Mouse (Mus musculus): ENCODE measurements around the gene Flnb. TPM values are rescaled to one million over a fixed set of nuclear protein-coding genes. Genes with fewer than 3 reads are reported as not detected.

The Flnb gene
- polyA plus RNA-seq, 1 experiment from 2014 or later = 14.4 TPM

DNA sequence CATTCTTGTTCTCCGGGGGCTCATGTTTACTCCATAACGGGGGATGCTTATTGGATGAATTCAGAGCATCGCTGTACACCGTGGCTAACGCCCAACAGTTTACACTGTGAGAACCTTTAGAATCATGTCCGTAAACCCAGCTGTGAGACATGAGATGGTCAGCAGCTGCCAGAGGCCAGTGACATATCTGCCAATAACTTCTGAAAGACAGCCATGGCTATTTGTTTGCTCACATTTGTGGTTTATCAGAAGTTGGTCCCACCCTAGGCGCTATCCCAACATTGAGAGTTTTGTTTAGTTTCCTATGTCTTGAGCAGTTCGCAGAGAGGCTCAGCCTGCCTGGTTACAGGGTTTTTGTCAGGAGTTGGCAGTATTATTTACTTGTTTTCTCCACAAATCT is 3.6 kb downstream of the Flnb start:
- Histone ChIP-seq H3K36me3 (ENCODE audit: control insufficient read depth, insufficient read depth, low read length) (no peaks in the 10 kb centered on the region), H3K27ac (ENCODE audit: low read depth, low read length) (no peak overlapping the region), H3K27me3 (ENCODE audit: control insufficient read depth, insufficient read depth, low read length) (no peaks in the 10 kb centered on the region), H3K4me2 (ENCODE audit: low read depth) (no peak overlapping the region), H3K4me3 (ENCODE audit: low read depth, low read length) (no peak overlapping the region), H3K9me3 (ENCODE audit: control insufficient read depth, low read length) (no peaks in the 10 kb centered on the region), H3K9ac (ENCODE audit: low read length) (no peak overlapping the region), H3K4me1 (ENCODE audit: control insufficient read depth, insufficient read depth, low read length) (peaks cover 19% of the 10 kb centered on the region)
- no peak for ATAC-seq (ENCODE audit: insufficient read depth, low FRiP score, low TSS enrichment)
- WGBS = 72% methylated on average over 8 of the region's 8 CpGs
- DNase-seq (ENCODE audit: low spot score) = no peak

DNA sequence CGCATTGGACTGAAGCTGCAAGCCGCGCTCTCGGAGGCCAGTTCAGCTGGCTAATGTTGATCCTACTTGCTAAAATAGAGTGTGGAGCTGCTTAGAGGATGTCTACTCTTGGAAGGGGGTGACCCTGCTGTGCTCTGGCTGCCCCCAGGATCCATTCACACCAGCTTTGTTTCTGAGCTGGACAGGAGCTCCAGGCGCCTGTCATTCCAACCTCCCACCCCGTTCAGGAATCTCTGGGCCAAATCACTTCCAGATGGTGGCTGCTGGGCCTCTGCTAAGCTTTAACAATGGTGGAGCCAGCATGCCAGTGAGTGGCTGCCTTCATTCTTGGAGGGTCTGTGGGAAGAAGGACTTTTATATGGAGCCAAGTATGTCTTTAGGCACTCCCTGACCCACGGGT is 4.9 kb downstream of the Flnb start:
- peak; percentile 59 for DNase-seq (ENCODE audit: low spot score)
- WGBS = 39% methylated on average over 7 of the region's 7 CpGs
- peaks cover 19% of the 10 kb centered on the region for H3K4me1 ChIP-seq (ENCODE audit: control insufficient read depth, insufficient read depth, low read length)
- H3K9ac ChIP-seq (ENCODE audit: low read length) = no peak overlapping the region
- no peaks in the 10 kb centered on the region for H3K9me3 ChIP-seq (ENCODE audit: control insufficient read depth, low read length)
- H3K4me2 ChIP-seq (ENCODE audit: low read depth) = no peak overlapping the region
- H3K4me3 ChIP-seq (ENCODE audit: low read depth, low read length) = no peak overlapping the region
- no peaks in the 10 kb centered on the region for H3K27me3 ChIP-seq (ENCODE audit: control insufficient read depth, insufficient read depth, low read length)
- ATAC-seq (ENCODE audit: insufficient read depth, low FRiP score, low TSS enrichment) = no peak
- no peaks in the 10 kb centered on the region for H3K36me3 ChIP-seq (ENCODE audit: control insufficient read depth, insufficient read depth, low read length)
- H3K27ac ChIP-seq (ENCODE audit: low read depth, low read length) = 0 out of 2 replicates have a peak overlapping the region, but pooled peaks have one; percentile 29

DNA sequence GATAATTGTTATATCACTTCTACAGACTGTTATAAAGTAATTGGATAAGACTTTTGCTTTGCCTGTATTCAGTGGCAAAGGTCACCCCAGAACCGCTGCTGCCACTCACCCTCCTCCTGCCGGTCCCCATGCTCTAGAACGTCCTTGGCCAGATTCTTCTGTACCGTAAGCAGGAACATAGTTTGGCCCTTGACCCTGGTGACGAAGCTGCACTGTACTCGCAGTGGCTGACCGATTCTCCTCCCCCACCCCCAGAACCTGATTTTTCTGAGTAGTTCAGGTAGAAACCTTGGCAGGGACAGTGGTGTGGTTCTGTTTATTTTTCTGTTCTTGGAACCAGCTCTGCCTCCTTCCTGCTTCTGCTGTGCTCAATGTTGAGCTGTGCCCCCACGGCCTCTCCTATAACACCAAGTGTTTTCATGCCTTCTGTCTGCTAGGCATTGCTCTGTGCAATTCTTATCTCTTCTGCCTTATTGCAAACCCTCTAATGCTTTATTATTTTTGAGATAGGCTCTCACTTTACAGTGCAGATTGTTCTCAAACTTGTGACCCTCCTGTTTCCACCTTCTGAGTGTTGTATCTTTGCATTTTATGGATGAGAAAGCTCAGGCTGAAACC is 7.0 kb downstream of the Flnb start:
- Histone ChIP-seq H3K4me2 (ENCODE audit: low read depth) (no peak overlapping the region), H3K36me3 (ENCODE audit: control insufficient read depth, insufficient read depth, low read length) (no peaks in the 10 kb centered on the region), H3K9ac (ENCODE audit: low read length) (no peak overlapping the region), H3K27me3 (ENCODE audit: control insufficient read depth, insufficient read depth, low read length) (no peaks in the 10 kb centered on the region), H3K9me3 (ENCODE audit: control insufficient read depth, low read length) (no peaks in the 10 kb centered on the region), H3K27ac (ENCODE audit: low read depth, low read length) (no peak overlapping the region), H3K4me1 (ENCODE audit: control insufficient read depth, insufficient read depth, low read length) (peaks cover 15% of the 10 kb centered on the region), H3K4me3 (ENCODE audit: low read depth, low read length) (no peak overlapping the region)
- DNase-seq (ENCODE audit: low spot score) (no peak), ATAC-seq (ENCODE audit: insufficient read depth, low FRiP score, low TSS enrichment) (no peak)
- 75% methylated on average over 8 of the region's 8 CpGs for WGBS

DNA sequence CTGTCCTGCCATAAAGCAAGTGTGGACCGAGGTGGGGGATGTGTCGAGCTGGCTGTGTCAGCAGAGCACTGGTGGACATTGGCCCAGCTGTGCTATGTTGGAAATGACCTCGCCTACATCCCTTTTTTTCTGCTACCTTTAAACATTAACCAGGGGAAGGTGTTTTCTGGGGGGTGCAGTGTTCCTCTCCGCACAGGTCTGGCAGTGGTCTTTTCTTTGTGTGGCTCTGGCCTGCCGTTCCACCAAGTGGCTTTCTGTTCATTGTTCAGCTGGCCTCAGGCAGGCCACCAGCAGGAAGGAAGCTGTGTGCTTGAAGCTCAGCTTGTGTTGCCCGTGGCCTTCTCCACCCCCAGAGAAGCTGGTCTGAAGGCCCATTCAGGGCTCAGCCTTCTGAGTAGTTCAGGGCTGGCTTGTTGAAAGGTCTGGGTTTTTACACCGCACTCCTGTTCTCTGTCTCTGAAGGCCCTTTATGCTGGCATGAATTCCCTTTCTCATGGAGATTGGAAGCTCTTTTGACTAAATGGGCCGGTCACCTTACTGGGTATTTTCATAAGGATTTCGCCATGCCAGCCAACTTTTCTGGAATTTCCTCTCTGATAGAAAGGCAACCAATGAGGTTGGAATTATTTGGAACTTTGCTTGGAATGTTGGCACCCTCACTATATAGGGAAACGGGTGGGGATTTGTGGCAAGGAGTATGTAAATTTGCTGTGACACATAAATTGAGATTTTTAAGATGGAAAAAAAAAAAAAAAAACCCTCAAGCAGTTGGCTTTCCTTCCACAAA is 8.6 kb downstream of the Flnb start:
- peak overlapping the region; percentile 37; the same call in 1 of the 2 replicates for H3K9ac ChIP-seq (ENCODE audit: low read length)
- peak; percentile 39; the same call in 1 of the 2 replicates for ATAC-seq (ENCODE audit: insufficient read depth, low FRiP score, low TSS enrichment)
- WGBS = 36% methylated on average over 10 of the region's 10 CpGs
- H3K9me3 ChIP-seq (ENCODE audit: control insufficient read depth, low read length) = no peaks in the 10 kb centered on the region
- H3K27me3 ChIP-seq (ENCODE audit: control insufficient read depth, insufficient read depth, low read length) = no peaks in the 10 kb centered on the region
- no peak overlapping the region for H3K4me2 ChIP-seq (ENCODE audit: low read depth)
- H3K36me3 ChIP-seq (ENCODE audit: control insufficient read depth, insufficient read depth, low read length) = no peaks in the 10 kb centered on the region
- no peak overlapping the region for H3K4me3 ChIP-seq (ENCODE audit: low read depth, low read length)
- peak overlapping the region; percentile 60; the same call in 1 of the 2 replicates for H3K27ac ChIP-seq (ENCODE audit: low read depth, low read length)
- H3K4me1 ChIP-seq (ENCODE audit: control insufficient read depth, insufficient read depth, low read length) = peaks cover 10% of the 10 kb centered on the region
- peak; percentile 41 for DNase-seq (ENCODE audit: low spot score)

DNA sequence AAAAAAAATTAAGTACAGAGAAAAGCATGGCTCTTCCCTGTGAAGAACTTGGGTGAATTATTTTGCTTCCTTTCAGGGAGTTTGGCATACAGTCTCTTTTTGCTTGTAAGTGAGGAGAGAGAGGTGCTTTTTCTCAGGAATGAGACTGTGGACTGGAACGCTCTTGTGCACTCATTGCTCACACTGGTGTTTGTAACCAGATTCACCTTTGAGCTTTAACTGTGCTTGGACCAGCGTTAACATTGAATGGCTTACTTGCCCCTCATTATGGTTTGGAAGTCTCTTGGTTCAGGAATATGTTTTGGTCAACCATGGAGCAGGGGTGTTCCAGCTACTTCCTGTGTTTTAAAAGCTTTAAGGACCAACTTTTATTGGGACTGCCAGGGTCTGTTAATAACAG is 11.4 kb downstream of the Flnb start:
- Histone ChIP-seq H3K27ac (ENCODE audit: low read depth, low read length) (no peak overlapping the region), H3K4me1 (ENCODE audit: control insufficient read depth, insufficient read depth, low read length) (peaks cover 13% of the 10 kb centered on the region), H3K9me3 (ENCODE audit: control insufficient read depth, low read length) (no peaks in the 10 kb centered on the region), H3K4me2 (ENCODE audit: low read depth) (no peak overlapping the region), H3K36me3 (ENCODE audit: control insufficient read depth, insufficient read depth, low read length) (no peaks in the 10 kb centered on the region), H3K27me3 (ENCODE audit: control insufficient read depth, insufficient read depth, low read length) (no peaks in the 10 kb centered on the region), H3K4me3 (ENCODE audit: low read depth, low read length) (no peak overlapping the region), H3K9ac (ENCODE audit: low read length) (no peak overlapping the region)
- 77% methylated on average over 2 of the region's 2 CpGs for WGBS
- DNase-seq (ENCODE audit: low spot score) (no peak), ATAC-seq (ENCODE audit: insufficient read depth, low FRiP score, low TSS enrichment) (no peak)

DNA sequence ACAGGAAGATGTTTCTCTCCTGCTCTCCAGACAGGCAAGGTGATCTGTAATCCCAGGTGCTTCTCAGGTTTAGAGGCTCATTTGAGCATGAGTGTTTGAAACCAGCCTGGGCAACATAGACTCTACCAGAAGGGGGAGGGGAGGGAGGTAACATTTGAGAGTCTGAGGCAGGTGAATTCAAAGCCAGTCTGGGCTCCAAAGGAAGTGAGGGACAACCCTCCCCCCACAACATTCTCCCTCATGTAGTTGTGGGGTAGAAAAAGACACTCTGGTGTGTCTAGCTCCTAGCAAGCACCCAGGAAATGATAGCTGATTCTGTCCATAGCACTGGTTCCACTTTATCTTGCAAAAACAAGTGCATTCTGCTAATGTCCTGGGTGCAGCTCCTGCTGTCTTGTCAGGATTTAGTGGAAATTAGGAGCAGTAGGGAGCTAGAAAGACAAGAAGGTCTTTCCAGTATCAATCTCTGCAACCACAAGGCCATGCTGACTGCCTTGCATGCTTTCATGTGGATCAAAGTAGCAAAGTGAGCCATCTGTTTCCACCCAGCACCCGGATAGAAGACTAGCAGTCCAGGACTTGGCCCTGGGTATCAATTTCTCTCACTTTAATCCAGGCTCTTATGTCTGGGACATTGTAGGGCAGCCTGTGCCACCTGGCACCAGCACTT is 14.1 kb downstream of the Flnb start:
- H3K4me3 ChIP-seq (ENCODE audit: low read depth, low read length) = no peak overlapping the region
- H3K9me3 ChIP-seq (ENCODE audit: control insufficient read depth, low read length) = no peaks in the 10 kb centered on the region
- no peak for DNase-seq (ENCODE audit: low spot score)
- peaks cover 6% of the 10 kb centered on the region; the same call in 1 of the 2 replicates for H3K4me1 ChIP-seq (ENCODE audit: control insufficient read depth, insufficient read depth, low read length)
- H3K4me2 ChIP-seq (ENCODE audit: low read depth) = no peak overlapping the region
- no peak overlapping the region for H3K27ac ChIP-seq (ENCODE audit: low read depth, low read length)
- H3K9ac ChIP-seq (ENCODE audit: low read length) = no peak overlapping the region
- WGBS = 56% methylated on average over 1 of the region's 1 CpGs
- no peaks in the 10 kb centered on the region for H3K27me3 ChIP-seq (ENCODE audit: control insufficient read depth, insufficient read depth, low read length)
- no peak for ATAC-seq (ENCODE audit: insufficient read depth, low FRiP score, low TSS enrichment)
- no peaks in the 10 kb centered on the region for H3K36me3 ChIP-seq (ENCODE audit: control insufficient read depth, insufficient read depth, low read length)

DNA sequence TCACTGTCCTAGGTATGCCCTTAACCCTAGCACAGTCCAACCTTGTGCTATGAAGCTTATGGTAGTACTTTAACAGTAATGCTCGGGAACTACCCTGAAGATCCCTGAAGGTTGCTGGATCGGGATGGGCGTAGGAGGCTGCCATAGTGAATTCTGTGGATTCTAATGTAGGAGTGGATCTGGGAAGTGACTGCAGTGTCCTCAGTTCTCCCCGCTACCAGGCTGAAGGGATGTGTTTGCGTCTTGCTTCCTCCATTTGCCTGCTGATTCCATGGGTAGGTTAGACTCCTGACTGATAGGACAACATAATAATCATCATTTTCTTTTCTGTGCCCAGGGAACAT is 14.7 kb downstream of the Flnb start:
- Histone ChIP-seq H3K9me3 (ENCODE audit: control insufficient read depth, low read length) (no peaks in the 10 kb centered on the region), H3K9ac (ENCODE audit: low read length) (no peak overlapping the region), H3K27ac (ENCODE audit: low read depth, low read length) (no peak overlapping the region), H3K4me3 (ENCODE audit: low read depth, low read length) (no peak overlapping the region), H3K4me2 (ENCODE audit: low read depth) (no peak overlapping the region), H3K4me1 (ENCODE audit: control insufficient read depth, insufficient read depth, low read length) (peaks cover 6% of the 10 kb centered on the region; the same call in 1 of the 2 replicates), H3K36me3 (ENCODE audit: control insufficient read depth, insufficient read depth, low read length) (no peaks in the 10 kb centered on the region), H3K27me3 (ENCODE audit: control insufficient read depth, insufficient read depth, low read length) (no peaks in the 10 kb centered on the region)
- DNase-seq (ENCODE audit: low spot score) (no peak), ATAC-seq (ENCODE audit: insufficient read depth, low FRiP score, low TSS enrichment) (no peak)
- 95% methylated on average over 5 of the region's 5 CpGs for WGBS

DNA sequence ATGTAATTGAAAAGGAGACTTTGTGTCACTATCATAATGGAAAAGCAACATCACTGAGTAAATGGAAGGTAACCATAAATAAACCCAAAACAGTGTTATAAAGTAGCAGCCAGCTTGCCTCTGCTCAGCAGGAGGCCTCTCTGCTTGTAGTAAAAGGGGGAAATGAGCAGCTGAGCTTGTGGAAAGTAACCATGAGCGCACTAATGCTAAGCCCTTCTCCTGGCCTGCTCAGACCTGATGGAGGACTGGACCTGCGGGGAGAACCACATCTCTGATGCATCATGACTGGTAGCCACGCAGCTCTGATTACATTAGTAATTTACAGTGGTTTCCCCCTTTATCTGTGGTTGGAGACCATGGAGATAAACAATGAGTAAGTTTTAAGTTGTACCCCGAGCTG is 15.7 kb downstream of the Flnb start:
- 51% methylated on average over 4 of the region's 4 CpGs for WGBS
- no peaks in the 10 kb centered on the region for H3K27me3 ChIP-seq (ENCODE audit: control insufficient read depth, insufficient read depth, low read length)
- H3K4me2 ChIP-seq (ENCODE audit: low read depth) = no peak overlapping the region
- H3K4me3 ChIP-seq (ENCODE audit: low read depth, low read length) = no peak overlapping the region
- no peak for DNase-seq (ENCODE audit: low spot score)
- no peaks in the 10 kb centered on the region for H3K9me3 ChIP-seq (ENCODE audit: control insufficient read depth, low read length)
- no peaks in the 10 kb centered on the region; the same call in 1 of the 2 replicates for H3K36me3 ChIP-seq (ENCODE audit: control insufficient read depth, insufficient read depth, low read length)
- H3K9ac ChIP-seq (ENCODE audit: low read length) = no peak overlapping the region
- peaks cover 6% of the 10 kb centered on the region; the same call in 1 of the 2 replicates for H3K4me1 ChIP-seq (ENCODE audit: control insufficient read depth, insufficient read depth, low read length)
- H3K27ac ChIP-seq (ENCODE audit: low read depth, low read length) = no peak overlapping the region
- no peak for ATAC-seq (ENCODE audit: insufficient read depth, low FRiP score, low TSS enrichment)

Data from neural tube, embryonic 11.5 days (tissue).